In genomic region chr7:71379826-71380825, GRCm38 (mm10) we compare ENCODE assay signal across 13 mouse cellular contexts. TPM values are rescaled to one million over a fixed set of nuclear protein-coding genes. Genes with fewer than 3 reads are reported as not detected.
A peak's percentile ranks its signal among the peaks of the same experiment; 100 is the strongest.
DNase-seq lines count a peak whose midpoint lies in the region; ATAC-seq lines count a peak whose summit lies in the region.
"Had no signal": no experiment of that assay in that cellular context is flagged by ENCODE, and none has a peak within 500 bp of the region (broad histone marks: within the 10 kb centered on the region; RNA-seq: fewer than 3 reads in every experiment).

No protein-coding gene starts in this region.

- no peak overlapping the region for H3K9ac ChIP-seq in forebrain, embryonic 12.5 days
- H3K9ac ChIP-seq in forebrain, embryonic 14.5 days (ENCODE audit: low read length): no peak overlapping the region
- no peak overlapping the region for H3K9ac ChIP-seq in liver, embryonic 12.5 days

- peaks cover 41% of the 10 kb centered on the region for H3K27me3 ChIP-seq in forebrain, embryonic 12.5 days
- peaks cover 15% of the 10 kb centered on the region for H3K27me3 ChIP-seq in forebrain, embryonic 14.5 days (replicated peaks; ENCODE audit: control insufficient read depth, insufficient read depth, low read length)
- no peaks in the 10 kb centered on the region for H3K27me3 ChIP-seq in liver, embryonic 12.5 days (replicated peaks)
- H3K27me3 ChIP-seq: Patski had no signal

- no peaks in the 10 kb centered on the region for H3K36me3 ChIP-seq in forebrain, embryonic 12.5 days (replicated peaks)
- H3K36me3 ChIP-seq in forebrain, embryonic 14.5 days (ENCODE audit: control insufficient read depth, insufficient read depth, low read length): no peaks in the 10 kb centered on the region
- H3K36me3 ChIP-seq in liver, embryonic 12.5 days: no peaks in the 10 kb centered on the region
- H3K36me3 ChIP-seq: limb, embryonic 10.5 days had no signal

- WGBS in forebrain, embryonic 12.5 days: 6% methylated on average over 18 of the region's 18 CpGs
- WGBS in forebrain, embryonic 14.5 days: 9% methylated on average over 18 of the region's 18 CpGs
- 39% methylated on average over 18 of the region's 18 CpGs for WGBS in liver, embryonic 12.5 days (ENCODE audit: insufficient replicate concordance)

- H3K9me3 ChIP-seq in forebrain, embryonic 12.5 days: no peaks in the 10 kb centered on the region
- no peaks in the 10 kb centered on the region for H3K9me3 ChIP-seq in forebrain, embryonic 14.5 days (replicated peaks; ENCODE audit: control insufficient read depth, low read length)
- H3K9me3 ChIP-seq in liver, embryonic 12.5 days (replicated peaks): no peaks in the 10 kb centered on the region
- H3K9me3 ChIP-seq: limb, embryonic 10.5 days had no signal

- peak overlapping the region; percentile 18 for H3K4me2 ChIP-seq in forebrain, embryonic 12.5 days
- H3K4me2 ChIP-seq in forebrain, embryonic 14.5 days (ENCODE audit: low read length): no peak overlapping the region
- peak overlapping the region; percentile 18; the same call in 1 of the 2 replicates for H3K4me2 ChIP-seq in liver, embryonic 12.5 days

- H3K27ac ChIP-seq in forebrain, embryonic 12.5 days: peak overlapping the region; percentile 63
- no peak overlapping the region for H3K27ac ChIP-seq in forebrain, embryonic 14.5 days (ENCODE audit: low read depth, low read length)
- H3K27ac ChIP-seq in liver, embryonic 12.5 days: no peak overlapping the region
- H3K27ac ChIP-seq: limb, embryonic 10.5 days had no signal

- H3K4me1 ChIP-seq in forebrain, embryonic 12.5 days: peaks cover 49% of the 10 kb centered on the region
- peaks cover 12% of the 10 kb centered on the region for H3K4me1 ChIP-seq in forebrain, embryonic 14.5 days (ENCODE audit: control insufficient read depth, insufficient read depth, low read length)
- peaks cover 36% of the 10 kb centered on the region for H3K4me1 ChIP-seq in liver, embryonic 12.5 days

- no peak for ATAC-seq in forebrain, embryonic 12.5 days (ENCODE audit: low FRiP score)
- ATAC-seq in forebrain, embryonic 14.5 days: no peak
- peak; percentile 61; the same call in 1 of the 2 replicates for ATAC-seq in liver, embryonic 12.5 days
- ATAC-seq: Patski had no signal

- H3K4me3 ChIP-seq in forebrain, embryonic 12.5 days (replicated peaks): no peak overlapping the region
- H3K4me3 ChIP-seq in forebrain, embryonic 14.5 days (ENCODE audit: low read depth, low read length): no peak overlapping the region
- H3K4me3 ChIP-seq in liver, embryonic 12.5 days: no peak overlapping the region
- H3K4me3 ChIP-seq: erythroblast, embryonic 14.5 days; limb, embryonic 10.5 days had no signal

- DNase-seq in forebrain, embryonic 14.5 days (ENCODE audit: low spot score): no peak
- DNase-seq in kidney, postnatal 4 days: peak; percentile 56 to 68
- no peak for DNase-seq in kidney, adult 8-10 months
- peak; percentile 55 for DNase-seq in embryo, embryonic 9.5 days (ENCODE audit: extremely low spot score)
- DNase-seq in spleen, adult 12 weeks (ENCODE audit: low spot score): no peak
- DNase-seq in layer of hippocampus, adult 11-12 months (ENCODE audit: low spot score): no peak

RNA-seq across cellular contexts. Expression of gene Gm10295, which starts 28.8 kb away (rescaled TPM):
- polyA plus RNA-seq in forebrain, embryonic 12.5 days (2016; fragmentation: Nextera tagmentation; extraction: Ambion mirVana): not detected in 2 replicates
- not detected in 2 replicates for polyA plus RNA-seq in forebrain, embryonic 14.5 days (2014; fragmentation: Nextera tagmentation; extraction: Ambion mirVana)
- not detected in 2 replicates for polyA plus RNA-seq in liver, embryonic 12.5 days (2016; fragmentation: Nextera tagmentation; extraction: Ambion mirVana)
- polyA plus RNA-seq: erythroblast, embryonic 14.5 days; large intestine, adult 2 months; limb, embryonic 10.5 days; Patski; small intestine, adult 2 months had no signal

Comparison
In these comparisons a context has a peak if more than half of its experiments do, and no peak if none do; other contexts are left out.
1. DNase-seq: peak in kidney, postnatal 4 days (2 of 2) and embryo, embryonic 9.5 days (single experiment); none in forebrain, embryonic 14.5 days (single experiment), kidney, adult 8-10 months (0 of 2), spleen, adult 12 weeks (single experiment) and layer of hippocampus, adult 11-12 months (single experiment).